Mouse (Mus musculus) neutrophil, adult 65 days (primary cell): ENCODE results near the gene Nlrp9b. TPM values are rescaled to one million over a fixed set of nuclear protein-coding genes. Genes with fewer than 3 reads are reported as not detected.

Experiments
- total RNA-seq: library from RNA; stranded (reverse); gene quantifications from 2 replicates; pipeline ENCODE4 v1.2.4, GENCODE M21; 2023

The Nlrp9b gene
- total RNA-seq = not detected in 2 replicates

GRCm38 (mm10) chr7:19991165-19991564 lies at the start of gene Nlrp9b:
Nlrp9b (plus strand) TSS chr7:19991465.

GRCm38 (mm10) chr7:19950589-19950988 lies 40.7 kb upstream of the Nlrp9b start, which contains the start of gene Igsf23:
Igsf23 (minus strand) TSS chr7:19950756.

GRCm38 (mm10) chr7:19964985-19965579 lies 26.2 kb upstream of the Nlrp9b start, which contains the start of gene Ceacam20:
Ceacam20 (plus strand) TSS chr7:19965412.

GRCm38 (mm10) chr7:20099380-20099779 lies 108.1 kb downstream of the Nlrp9b start, which contains the start of gene Vmn1r91:
Vmn1r91 (plus strand) TSS chr7:20099680.

GRCm38 (mm10) chr7:20122479-20122878 lies 131.2 kb downstream of the Nlrp9b start, which contains the start of gene Gm16442:
Gm16442 (minus strand) TSS chr7:20122579.

Other genes with a start within 250 kb of the Nlrp9b start
- 0.38 TPM in 1 of 2 replicates, not detected in the other for gene Nectin2, start 241.0 kb upstream of the Nlrp9b start, total RNA-seq
- not detected in 2 replicates for gene Bcam, start 220.4 kb upstream of the Nlrp9b start, total RNA-seq
- 0.39 TPM in 1 of 2 replicates, not detected in the other for gene Cblc, start 194.7 kb upstream of the Nlrp9b start, total RNA-seq
- 39.2 and 44.6 TPM in 2 replicates for gene Bcl3, start 168.7 kb upstream of the Nlrp9b start, total RNA-seq
- 0.47 TPM in 1 of 2 replicates, not detected in the other for gene Gm19345, start 139.5 kb upstream of the Nlrp9b start, total RNA-seq
- 3.0 and 3.9 TPM in 2 replicates for gene Ceacam16, start 130.2 kb upstream of the Nlrp9b start, total RNA-seq
- gene Ceacam19, start 103.5 kb upstream of the Nlrp9b start, total RNA-seq = 0.23 TPM in 1 of 2 replicates, not detected in the other
- gene Pvr, start 70.3 kb upstream of the Nlrp9b start, total RNA-seq = 6.7 and 9.0 TPM in 2 replicates
- not detected in 2 replicates for gene Igsf23, start 40.7 kb upstream of the Nlrp9b start, total RNA-seq
- not detected in 2 replicates for gene Ceacam20, start 26.1 kb upstream of the Nlrp9b start, total RNA-seq
- gene Vmn1r91, start 108.2 kb downstream of the Nlrp9b start, total RNA-seq = not detected in 2 replicates
- not detected in 2 replicates for gene Gm16442, start 131.1 kb downstream of the Nlrp9b start, total RNA-seq
- gene Vmn1r93, start 147.6 kb downstream of the Nlrp9b start, total RNA-seq = not detected in 2 replicates
- gene Vmn1r94, start 176.9 kb downstream of the Nlrp9b start, total RNA-seq = not detected in 2 replicates
- not detected in 2 replicates for gene Vmn1r95, start 202.2 kb downstream of the Nlrp9b start, total RNA-seq
- gene Gm6164, start 214.1 kb downstream of the Nlrp9b start, total RNA-seq = not detected in 2 replicates
- gene Gm4498, start 242.4 kb downstream of the Nlrp9b start, total RNA-seq = not detected in 2 replicates